ENCODE assay signal across 8 mouse cellular contexts in genomic region chr2:155613326-155613755, GRCm38 (mm10). TPM values are rescaled to one million over a fixed set of nuclear protein-coding genes. Genes with fewer than 3 reads are reported as not detected.
DNase-seq lines count a peak whose midpoint lies in the region; ATAC-seq and TF ChIP-seq lines count a peak whose summit lies in the region.

No protein-coding gene starts in this region.

- H3K4me2 ChIP-seq in embryonic facial prominence, embryonic 13.5 days = peak overlapping the region; percentile 62
- peak overlapping the region; percentile 45 for H3K4me2 ChIP-seq in limb, embryonic 11.5 days (ENCODE audit: low read depth, severe bottlenecking)
- peak overlapping the region; percentile 40 for H3K4me2 ChIP-seq in stomach, embryonic 14.5 days (replicated peaks; ENCODE audit: low read depth, low read length)

- no peak overlapping the region for H3K27ac ChIP-seq in embryonic facial prominence, embryonic 13.5 days
- no peak overlapping the region for H3K27ac ChIP-seq in limb, embryonic 11.5 days (replicated peaks; ENCODE audit: low read depth, low read length)
- H3K27ac ChIP-seq in midbrain, embryonic 10.5 days (replicated peaks) = peak overlapping the region; percentile 64
- no peak overlapping the region for H3K27ac ChIP-seq in stomach, embryonic 14.5 days (ENCODE audit: low read length)

- peak; percentile 78 for ATAC-seq in G1E (ENCODE audit: extremely low read depth, insufficient number of reproducible peaks, low FRiP score, poor library complexity, severe bottlenecking)
- ATAC-seq in embryonic facial prominence, embryonic 13.5 days (ENCODE audit: insufficient number of reproducible peaks, insufficient read depth, low FRiP score, low TSS enrichment, low read depth) = peak; percentile 87
- ATAC-seq in limb, embryonic 11.5 days (ENCODE audit: insufficient number of reproducible peaks, low FRiP score, low TSS enrichment, low read depth) = peak; percentile 76; the same call in 1 of the 2 replicates
- ATAC-seq in stomach, embryonic 14.5 days (ENCODE audit: insufficient number of reproducible peaks, insufficient read depth, low FRiP score, low read depth) = peak; percentile 91

- H3K4me1 ChIP-seq in G1E (ENCODE audit: insufficient read depth, low read depth, low read length) = peaks cover 63% of the 10 kb centered on the region
- peaks cover 9% of the 10 kb centered on the region; the same call in 1 of the 2 replicates for H3K4me1 ChIP-seq in embryonic facial prominence, embryonic 13.5 days
- peaks cover 3% of the 10 kb centered on the region; the same call in 1 of the 2 replicates for H3K4me1 ChIP-seq in limb, embryonic 11.5 days (ENCODE audit: control insufficient read depth, insufficient read depth, low read length)
- peaks cover 20% of the 10 kb centered on the region for H3K4me1 ChIP-seq in midbrain, embryonic 10.5 days
- H3K4me1 ChIP-seq in stomach, embryonic 14.5 days (ENCODE audit: control insufficient read depth, insufficient read depth, low read length) = no peaks in the 10 kb centered on the region

- no peak; the same call in 1 of the 2 replicates for TF ChIP-seq CTCF in G1E (IDR thresholded peaks at IDR 0.05; ENCODE audit: low read depth, low read length)

- DNase-seq in G1E (ENCODE audit: low spot score) = peak; percentile 81
- DNase-seq in adrenal gland, postnatal 36 days = peak; percentile 86 to 89
- DNase-seq in heart, postnatal 4 days = peak; percentile 80
- peak; percentile 76 for DNase-seq in limb, embryonic 11.5 days (ENCODE audit: low spot score)
- DNase-seq in midbrain, embryonic 10.5 days (ENCODE audit: low spot score) = peak; percentile 45
- no peak for DNase-seq in right cerebral cortex, postnatal 4 days

- H3K4me3 ChIP-seq in G1E (ENCODE audit: low read depth, low read length) = peak overlapping the region; percentile 75
- H3K4me3 ChIP-seq in embryonic facial prominence, embryonic 13.5 days = peak overlapping the region; percentile 38
- H3K4me3 ChIP-seq in limb, embryonic 11.5 days (ENCODE audit: low read depth, low read length) = peak overlapping the region; percentile 5; the same call in 1 of the 2 replicates
- peak overlapping the region; percentile 50 for H3K4me3 ChIP-seq in midbrain, embryonic 10.5 days
- H3K4me3 ChIP-seq in stomach, embryonic 14.5 days (ENCODE audit: low read depth, low read length) = peak overlapping the region; percentile 10

- H3K9me3 ChIP-seq in G1E (replicated peaks) = no peaks in the 10 kb centered on the region
- no peaks in the 10 kb centered on the region for H3K9me3 ChIP-seq in embryonic facial prominence, embryonic 13.5 days
- no peaks in the 10 kb centered on the region for H3K9me3 ChIP-seq in limb, embryonic 11.5 days (ENCODE audit: control insufficient read depth, low read length)
- H3K9me3 ChIP-seq in midbrain, embryonic 10.5 days (replicated peaks) = no peaks in the 10 kb centered on the region
- no peaks in the 10 kb centered on the region for H3K9me3 ChIP-seq in stomach, embryonic 14.5 days (ENCODE audit: control insufficient read depth, low read depth, low read length)

- peaks cover under 1% of the 10 kb centered on the region for H3K36me3 ChIP-seq in G1E (replicated peaks)
- no peaks in the 10 kb centered on the region for H3K36me3 ChIP-seq in embryonic facial prominence, embryonic 13.5 days
- no peaks in the 10 kb centered on the region; the same call in 1 of the 2 replicates for H3K36me3 ChIP-seq in limb, embryonic 11.5 days (ENCODE audit: control insufficient read depth, insufficient read depth, low read length)
- no peaks in the 10 kb centered on the region for H3K36me3 ChIP-seq in midbrain, embryonic 10.5 days
- H3K36me3 ChIP-seq in stomach, embryonic 14.5 days (ENCODE audit: control insufficient read depth, insufficient read depth, low read length) = no peaks in the 10 kb centered on the region

- H3K27me3 ChIP-seq in G1E (ENCODE audit: insufficient read depth, low read length) = no peaks in the 10 kb centered on the region
- H3K27me3 ChIP-seq in embryonic facial prominence, embryonic 13.5 days = peaks cover 14% of the 10 kb centered on the region; the same call in 1 of the 2 replicates
- H3K27me3 ChIP-seq in limb, embryonic 11.5 days (ENCODE audit: control insufficient read depth, insufficient read depth, low read length) = no peaks in the 10 kb centered on the region
- H3K27me3 ChIP-seq in midbrain, embryonic 10.5 days (ENCODE audit: low read depth, poor library complexity, severe bottlenecking) = peaks cover 27% of the 10 kb centered on the region
- no peaks in the 10 kb centered on the region for H3K27me3 ChIP-seq in stomach, embryonic 14.5 days (ENCODE audit: control insufficient read depth, insufficient read depth, low read length)

- H3K9ac ChIP-seq in embryonic facial prominence, embryonic 13.5 days = peak overlapping the region; percentile 38; the same call in 1 of the 2 replicates
- no peak overlapping the region for H3K9ac ChIP-seq in limb, embryonic 11.5 days (ENCODE audit: low read length)
- H3K9ac ChIP-seq in stomach, embryonic 14.5 days (replicated peaks; ENCODE audit: low read depth, low read length) = no peak overlapping the region

- 4% methylated on average over 20 of the region's 20 CpGs for WGBS in embryonic facial prominence, embryonic 13.5 days
- WGBS in limb, embryonic 11.5 days = 5% methylated on average over 20 of the region's 20 CpGs
- WGBS in midbrain, embryonic 10.5 days = 4% methylated on average over 20 of the region's 20 CpGs
- 3% methylated on average over 20 of the region's 20 CpGs for WGBS in stomach, embryonic 14.5 days

RNA-seq across cellular contexts. Expression of gene Myh7b, which starts 2.3 kb away (rescaled TPM):
- 2.3 and 2.4 TPM in 2 replicates for total RNA-seq in G1E (2014; fragmentation: Nextera tagmentation)
- total RNA-seq in G1E (2017) = 1.4 and 1.7 TPM in 2 replicates
- polyA plus RNA-seq in G1E (2012) = 8.3 and 11.1 TPM in 2 replicates
- under 1 TPM; 0.03 to 0.07 TPM for total RNA-seq in adrenal gland, postnatal 36 days (2021)
- 0.28 and 0.55 TPM in 2 replicates for polyA plus RNA-seq in embryonic facial prominence, embryonic 13.5 days (2015; fragmentation: Nextera tagmentation; extraction: Ambion mirVana)
- 10 to 100 TPM; 60.5 to 63.8 TPM for total RNA-seq in heart, postnatal 4 days (2021)
- 0.67 and 0.99 TPM in 2 replicates for polyA plus RNA-seq in limb, embryonic 11.5 days (2014; fragmentation: Nextera tagmentation; extraction: Ambion mirVana)
- 0.53 and 0.60 TPM in 2 replicates for polyA plus RNA-seq in midbrain, embryonic 10.5 days (2016; fragmentation: Nextera tagmentation; extraction: Ambion mirVana)
- polyA plus RNA-seq in stomach, embryonic 14.5 days (2014; fragmentation: Nextera tagmentation; extraction: Ambion mirVana) = 0.39 and 0.76 TPM in 2 replicates

RNA-seq across cellular contexts. Expression of gene Gss, which starts 20.7 kb away (rescaled TPM):
- total RNA-seq in G1E (2014; fragmentation: Nextera tagmentation) = 7.3 and 10.6 TPM in 2 replicates
- total RNA-seq in G1E (2017) = 22.0 and 25.7 TPM in 2 replicates
- 14.6 and 16.5 TPM in 2 replicates for polyA plus RNA-seq in G1E (2012)
- total RNA-seq in adrenal gland, postnatal 36 days (2021) = 10 to 100 TPM; 54.2 to 74.3 TPM
- polyA plus RNA-seq in embryonic facial prominence, embryonic 13.5 days (2015; fragmentation: Nextera tagmentation; extraction: Ambion mirVana) = 32.2 and 35.5 TPM in 2 replicates
- total RNA-seq in heart, postnatal 4 days (2021) = 10 to 100 TPM; 17.3 to 18.2 TPM
- 22.8 and 24.2 TPM in 2 replicates for polyA plus RNA-seq in limb, embryonic 11.5 days (2014; fragmentation: Nextera tagmentation; extraction: Ambion mirVana)
- 19.6 and 22.1 TPM in 2 replicates for polyA plus RNA-seq in midbrain, embryonic 10.5 days (2016; fragmentation: Nextera tagmentation; extraction: Ambion mirVana)
- polyA plus RNA-seq in stomach, embryonic 14.5 days (2014; fragmentation: Nextera tagmentation; extraction: Ambion mirVana) = 24.2 and 26.1 TPM in 2 replicates

Comparison
In these comparisons a context has a peak if more than half of its experiments do, and no peak if none do; other contexts are left out.
1. H3K4me3 ChIP-seq: peak in every context shown above with its lines; median percentile 75 in G1E; 50 in midbrain, embryonic 10.5 days; 38 in embryonic facial prominence, embryonic 13.5 days; 10 in stomach, embryonic 14.5 days; 5 in limb, embryonic 11.5 days.